Mouse (Mus musculus): ENCODE results near the gene Tet2. TPM values are rescaled to one million over a fixed set of nuclear protein-coding genes. Genes with fewer than 3 reads are reported as not detected.

Tet2 gene
- polyA plus RNA-seq, 1 experiment from 2014 or later: 28.4 TPM

- H3K9me3 ChIP-seq (ENCODE audit: control insufficient read depth, low read depth, low read length): no peaks in the 10 kb centered on the region
- 86% methylated on average over 4 of the region's 4 CpGs for WGBS
- H3K27me3 ChIP-seq (ENCODE audit: control insufficient read depth, insufficient read depth, low read length): no peaks in the 10 kb centered on the region
- no peak overlapping the region for H3K9ac ChIP-seq (replicated peaks; ENCODE audit: low read depth, low read length)
- ATAC-seq (ENCODE audit: insufficient number of reproducible peaks, insufficient read depth, low FRiP score, low read depth): no peak
- H3K27ac ChIP-seq (ENCODE audit: low read length): no peak overlapping the region
- H3K36me3 ChIP-seq (ENCODE audit: control insufficient read depth, insufficient read depth, low read length): peaks cover 53% of the 10 kb centered on the region
- no peak overlapping the region for H3K4me3 ChIP-seq (ENCODE audit: low read depth, low read length)
- no peak overlapping the region for H3K4me2 ChIP-seq (replicated peaks; ENCODE audit: low read depth, low read length)
- H3K4me1 ChIP-seq (ENCODE audit: control insufficient read depth, insufficient read depth, low read length): no peaks in the 10 kb centered on the region
Measured at GRCm38 (mm10) chr3:133471101-133471500, 73.8 kb downstream of the Tet2 start.

- Histone ChIP-seq H3K36me3 (ENCODE audit: control insufficient read depth, insufficient read depth, low read length) (peaks cover 49% of the 10 kb centered on the region), H3K4me2 (replicated peaks; ENCODE audit: low read depth, low read length) (no peak overlapping the region)
Measured at GRCm38 (mm10) chr3:133468883-133469282, 76.1 kb downstream of the Tet2 start.

GRCm38 (mm10) chr3:133463233-133463632 is 81.7 kb downstream of the Tet2 start:
- ATAC-seq (ENCODE audit: insufficient number of reproducible peaks, insufficient read depth, low FRiP score, low read depth): no peak

More at GRCm38 (mm10) chr3:133468883-133469282, 76.1 kb downstream of the Tet2 start:
- WGBS: 95% methylated on average over 7 of the region's 7 CpGs
- ATAC-seq (ENCODE audit: insufficient number of reproducible peaks, insufficient read depth, low FRiP score, low read depth): no peak
- H3K9ac ChIP-seq (replicated peaks; ENCODE audit: low read depth, low read length): no peak overlapping the region
- H3K27ac ChIP-seq (ENCODE audit: low read length): no peak overlapping the region
- H3K4me3 ChIP-seq (ENCODE audit: low read depth, low read length): no peak overlapping the region
- H3K9me3 ChIP-seq (ENCODE audit: control insufficient read depth, low read depth, low read length): no peaks in the 10 kb centered on the region
- no peaks in the 10 kb centered on the region for H3K4me1 ChIP-seq (ENCODE audit: control insufficient read depth, insufficient read depth, low read length)
- no peaks in the 10 kb centered on the region for H3K27me3 ChIP-seq (ENCODE audit: control insufficient read depth, insufficient read depth, low read length)

GRCm38 (mm10) chr3:133462485-133462884 is 82.5 kb downstream of the Tet2 start:
- ATAC-seq (ENCODE audit: insufficient number of reproducible peaks, insufficient read depth, low FRiP score, low read depth): no peak
- Histone ChIP-seq H3K4me3 (ENCODE audit: low read depth, low read length) (no peak overlapping the region), H3K27ac (ENCODE audit: low read length) (no peak overlapping the region), H3K4me2 (replicated peaks; ENCODE audit: low read depth, low read length) (no peak overlapping the region), H3K4me1 (ENCODE audit: control insufficient read depth, insufficient read depth, low read length) (no peaks in the 10 kb centered on the region), H3K27me3 (ENCODE audit: control insufficient read depth, insufficient read depth, low read length) (no peaks in the 10 kb centered on the region), H3K9ac (replicated peaks; ENCODE audit: low read depth, low read length) (no peak overlapping the region), H3K9me3 (ENCODE audit: control insufficient read depth, low read depth, low read length) (no peaks in the 10 kb centered on the region), H3K36me3 (ENCODE audit: control insufficient read depth, insufficient read depth, low read length) (peaks cover 10% of the 10 kb centered on the region)
- WGBS: 90% methylated on average over 6 of the region's 6 CpGs

More at GRCm38 (mm10) chr3:133463233-133463632, 81.7 kb downstream of the Tet2 start:
- H3K27ac ChIP-seq (ENCODE audit: low read length): no peak overlapping the region
- no peaks in the 10 kb centered on the region for H3K4me1 ChIP-seq (ENCODE audit: control insufficient read depth, insufficient read depth, low read length)
- no peak overlapping the region for H3K4me3 ChIP-seq (ENCODE audit: low read depth, low read length)
- WGBS: 97% methylated on average over 3 of the region's 3 CpGs
- no peak overlapping the region for H3K9ac ChIP-seq (replicated peaks; ENCODE audit: low read depth, low read length)
- peaks cover 17% of the 10 kb centered on the region for H3K36me3 ChIP-seq (ENCODE audit: control insufficient read depth, insufficient read depth, low read length)
- H3K4me2 ChIP-seq (replicated peaks; ENCODE audit: low read depth, low read length): no peak overlapping the region
- H3K27me3 ChIP-seq (ENCODE audit: control insufficient read depth, insufficient read depth, low read length): no peaks in the 10 kb centered on the region
- no peaks in the 10 kb centered on the region for H3K9me3 ChIP-seq (ENCODE audit: control insufficient read depth, low read depth, low read length)

GRCm38 (mm10) chr3:133462059-133462458 is 82.9 kb downstream of the Tet2 start:
- H3K4me2 ChIP-seq (replicated peaks; ENCODE audit: low read depth, low read length): no peak overlapping the region
- H3K27me3 ChIP-seq (ENCODE audit: control insufficient read depth, insufficient read depth, low read length): no peaks in the 10 kb centered on the region
- no peak overlapping the region for H3K27ac ChIP-seq (ENCODE audit: low read length)
- H3K9me3 ChIP-seq (ENCODE audit: control insufficient read depth, low read depth, low read length): no peaks in the 10 kb centered on the region
- no peak overlapping the region for H3K4me3 ChIP-seq (ENCODE audit: low read depth, low read length)
- 70% methylated on average over 3 of the region's 3 CpGs for WGBS
- peaks cover 6% of the 10 kb centered on the region for H3K36me3 ChIP-seq (ENCODE audit: control insufficient read depth, insufficient read depth, low read length)
- no peak for ATAC-seq (ENCODE audit: insufficient number of reproducible peaks, insufficient read depth, low FRiP score, low read depth)
- H3K9ac ChIP-seq (replicated peaks; ENCODE audit: low read depth, low read length): no peak overlapping the region
- no peaks in the 10 kb centered on the region for H3K4me1 ChIP-seq (ENCODE audit: control insufficient read depth, insufficient read depth, low read length)

GRCm38 (mm10) chr3:133459174-133459573 is 85.8 kb downstream of the Tet2 start:
- H3K9ac ChIP-seq (replicated peaks; ENCODE audit: low read depth, low read length): no peak overlapping the region
- H3K27ac ChIP-seq (ENCODE audit: low read length): no peak overlapping the region
- H3K36me3 ChIP-seq (ENCODE audit: control insufficient read depth, insufficient read depth, low read length): no peaks in the 10 kb centered on the region
- 86% methylated on average over 1 of the region's 1 CpGs for WGBS
- H3K4me3 ChIP-seq (ENCODE audit: low read depth, low read length): no peak overlapping the region
- no peak overlapping the region for H3K4me2 ChIP-seq (replicated peaks; ENCODE audit: low read depth, low read length)
- no peaks in the 10 kb centered on the region for H3K27me3 ChIP-seq (ENCODE audit: control insufficient read depth, insufficient read depth, low read length)
- no peak for ATAC-seq (ENCODE audit: insufficient number of reproducible peaks, insufficient read depth, low FRiP score, low read depth)
- H3K4me1 ChIP-seq (ENCODE audit: control insufficient read depth, insufficient read depth, low read length): no peaks in the 10 kb centered on the region
- H3K9me3 ChIP-seq (ENCODE audit: control insufficient read depth, low read depth, low read length): no peaks in the 10 kb centered on the region

- H3K9ac ChIP-seq (replicated peaks; ENCODE audit: low read depth, low read length): no peak overlapping the region
- H3K4me3 ChIP-seq (ENCODE audit: low read depth, low read length): no peak overlapping the region
- H3K9me3 ChIP-seq (ENCODE audit: control insufficient read depth, low read depth, low read length): no peaks in the 10 kb centered on the region
- 0 out of 2 replicates have a peak, but pooled peaks have one; percentile 14 for ATAC-seq (ENCODE audit: insufficient number of reproducible peaks, insufficient read depth, low FRiP score, low read depth)
- H3K27ac ChIP-seq (ENCODE audit: low read length): no peak overlapping the region
- no peaks in the 10 kb centered on the region for H3K27me3 ChIP-seq (ENCODE audit: control insufficient read depth, insufficient read depth, low read length)
- H3K36me3 ChIP-seq (ENCODE audit: control insufficient read depth, insufficient read depth, low read length): no peaks in the 10 kb centered on the region
- 83% methylated on average over 8 of the region's 8 CpGs for WGBS
- no peaks in the 10 kb centered on the region for H3K4me1 ChIP-seq (ENCODE audit: control insufficient read depth, insufficient read depth, low read length)
- H3K4me2 ChIP-seq (replicated peaks; ENCODE audit: low read depth, low read length): no peak overlapping the region
Measured at GRCm38 (mm10) chr3:133453896-133454295, 91.0 kb downstream of the Tet2 start.

- no peak overlapping the region for H3K4me2 ChIP-seq (replicated peaks; ENCODE audit: low read depth, low read length)
- no peak overlapping the region for H3K4me3 ChIP-seq (ENCODE audit: low read depth, low read length)
- 96% methylated on average over 6 of the region's 6 CpGs for WGBS
- no peak overlapping the region for H3K9ac ChIP-seq (replicated peaks; ENCODE audit: low read depth, low read length)
- ATAC-seq (ENCODE audit: insufficient number of reproducible peaks, insufficient read depth, low FRiP score, low read depth): no peak
- H3K27ac ChIP-seq (ENCODE audit: low read length): no peak overlapping the region
- H3K36me3 ChIP-seq (ENCODE audit: control insufficient read depth, insufficient read depth, low read length): no peaks in the 10 kb centered on the region
- H3K9me3 ChIP-seq (ENCODE audit: control insufficient read depth, low read depth, low read length): no peaks in the 10 kb centered on the region
- H3K27me3 ChIP-seq (ENCODE audit: control insufficient read depth, insufficient read depth, low read length): no peaks in the 10 kb centered on the region
- H3K4me1 ChIP-seq (ENCODE audit: control insufficient read depth, insufficient read depth, low read length): no peaks in the 10 kb centered on the region
Measured at GRCm38 (mm10) chr3:133436919-133437320, 108.0 kb downstream of the Tet2 start.

GRCm38 (mm10) chr3:133436279-133436860 is 108.6 kb downstream of the Tet2 start:
- Histone ChIP-seq H3K9ac (replicated peaks; ENCODE audit: low read depth, low read length) (no peak overlapping the region), H3K36me3 (ENCODE audit: control insufficient read depth, insufficient read depth, low read length) (no peaks in the 10 kb centered on the region), H3K9me3 (ENCODE audit: control insufficient read depth, low read depth, low read length) (no peaks in the 10 kb centered on the region), H3K4me3 (ENCODE audit: low read depth, low read length) (no peak overlapping the region), H3K4me1 (ENCODE audit: control insufficient read depth, insufficient read depth, low read length) (no peaks in the 10 kb centered on the region), H3K27ac (ENCODE audit: low read length) (no peak overlapping the region), H3K4me2 (replicated peaks; ENCODE audit: low read depth, low read length) (no peak overlapping the region), H3K27me3 (ENCODE audit: control insufficient read depth, insufficient read depth, low read length) (no peaks in the 10 kb centered on the region)
- no peak for ATAC-seq (ENCODE audit: insufficient number of reproducible peaks, insufficient read depth, low FRiP score, low read depth)
- 89% methylated on average over 4 of the region's 4 CpGs for WGBS
